9 mouse cellular contexts compared by ENCODE assay signal in the genomic region with DNA sequence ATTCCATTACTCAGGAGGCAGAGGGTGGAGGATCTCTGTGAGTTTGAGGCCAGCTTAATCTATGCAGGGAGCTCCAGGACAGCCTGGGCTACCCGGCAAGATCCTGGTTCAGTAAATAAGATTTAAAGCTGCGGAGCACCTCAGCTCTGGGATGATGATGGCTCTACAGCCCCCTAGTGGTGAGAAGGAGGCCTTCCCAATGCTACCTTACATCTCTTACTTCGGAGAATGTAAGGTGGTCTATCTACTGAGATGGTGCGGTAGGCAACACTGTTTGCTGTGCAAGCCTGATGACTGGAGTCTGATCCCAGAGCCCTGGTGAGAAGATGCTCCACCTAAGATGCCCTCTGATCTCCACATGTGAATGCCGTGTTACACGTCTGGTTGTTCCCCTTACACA. TPM values are rescaled to one million over a fixed set of nuclear protein-coding genes. Genes with fewer than 3 reads are reported as not detected.
DNase-seq lines count a peak whose midpoint lies in the region; ATAC-seq and TF ChIP-seq lines count a peak whose summit lies in the region.
"Had no signal": no experiment of that assay in that cellular context is flagged by ENCODE, and none has a peak within 500 bp of the region (broad histone marks: within the 10 kb centered on the region; RNA-seq: fewer than 3 reads in every experiment).

No protein-coding gene starts in this region.

- H3K4me3 ChIP-seq in intestine, embryonic 14.5 days (ENCODE audit: low read depth, low read length), result no peak overlapping the region
- no peak overlapping the region for H3K4me3 ChIP-seq in intestine, embryonic 16.5 days (ENCODE audit: low read length)
- H3K4me3 ChIP-seq in ES-E14 (ENCODE audit: insufficient read depth in 1 of 2, low read depth in 1 of 2, low read length in 2 of 2, poor library complexity in 1 of 2, severe bottlenecking in 1 of 2), result no peak overlapping the region
- no peak overlapping the region for H3K4me3 ChIP-seq in intestine, postnatal 0 days (ENCODE audit: low read depth, low read length)
- no peak overlapping the region for H3K4me3 ChIP-seq in midbrain, embryonic 13.5 days (replicated peaks)

- no peaks in the 10 kb centered on the region for H3K9me3 ChIP-seq in intestine, embryonic 14.5 days (ENCODE audit: control insufficient read depth, low read length)
- no peaks in the 10 kb centered on the region for H3K9me3 ChIP-seq in intestine, embryonic 16.5 days (ENCODE audit: control insufficient read depth, low read length)
- H3K9me3 ChIP-seq in ES-E14 (ENCODE audit: control insufficient read depth, insufficient read depth, low read depth, low read length), result no peaks in the 10 kb centered on the region
- H3K9me3 ChIP-seq in intestine, postnatal 0 days (ENCODE audit: control insufficient read depth), result no peaks in the 10 kb centered on the region
- H3K9me3 ChIP-seq in midbrain, embryonic 13.5 days, result no peaks in the 10 kb centered on the region

- H3K27me3 ChIP-seq in intestine, embryonic 14.5 days (replicated peaks; ENCODE audit: control insufficient read depth, insufficient read depth, low read length), result no peaks in the 10 kb centered on the region
- H3K27me3 ChIP-seq in intestine, embryonic 16.5 days (replicated peaks; ENCODE audit: control insufficient read depth, insufficient read depth, low read length), result no peaks in the 10 kb centered on the region
- H3K27me3 ChIP-seq in intestine, postnatal 0 days (replicated peaks; ENCODE audit: control insufficient read depth, insufficient read depth, low read length), result no peaks in the 10 kb centered on the region
- no peaks in the 10 kb centered on the region for H3K27me3 ChIP-seq in midbrain, embryonic 13.5 days

- no peak for DNase-seq in intestine, embryonic 14.5 days (ENCODE audit: low spot score)
- peak; percentile 40 for DNase-seq in ES-E14 (ENCODE audit: low read depth, low spot score)
- DNase-seq in urinary bladder, postnatal 4 days (ENCODE audit: low spot score in 2 of 2), result no peak
- no peak for DNase-seq in Muller cell, postnatal 12 days (ENCODE audit: inconsistent ontology term)

- no peak overlapping the region for H3K9ac ChIP-seq in intestine, embryonic 14.5 days (ENCODE audit: low read length)
- no peak overlapping the region for H3K9ac ChIP-seq in intestine, embryonic 16.5 days (ENCODE audit: low read depth, low read length)
- H3K9ac ChIP-seq in ES-E14 (ENCODE audit: insufficient read depth, low read depth, low read length, poor library complexity, severe bottlenecking), result no peak overlapping the region
- no peak overlapping the region for H3K9ac ChIP-seq in intestine, postnatal 0 days (ENCODE audit: low read depth, low read length)
- H3K9ac ChIP-seq in midbrain, embryonic 13.5 days (replicated peaks), result no peak overlapping the region

- TF ChIP-seq CTCF in intestine, postnatal 0 days (IDR thresholded peaks at IDR 0.05; ENCODE audit: low read depth), result peak; percentile 84

- ATAC-seq in intestine, embryonic 14.5 days (replicated peaks; ENCODE audit: low FRiP score, low TSS enrichment, low read depth), result 0 out of 2 replicates have a peak, but pooled peaks have one; percentile 27
- ATAC-seq in intestine, embryonic 16.5 days, result no peak
- ATAC-seq in common myeloid progenitor, adult 5-6 weeks (replicated peaks; ENCODE audit: low read depth, poor library complexity, severe bottlenecking), result peak; percentile 91
- no peak for ATAC-seq in intestine, postnatal 0 days
- peak; percentile 77 for ATAC-seq in midbrain, embryonic 13.5 days

- H3K27ac ChIP-seq in intestine, embryonic 14.5 days (ENCODE audit: low read depth), result no peak overlapping the region
- no peak overlapping the region for H3K27ac ChIP-seq in intestine, embryonic 16.5 days (ENCODE audit: low read length)
- no peak overlapping the region for H3K27ac ChIP-seq in ES-E14 (ENCODE audit: insufficient read depth, low read depth, low read length, poor library complexity, severe bottlenecking)
- no peak overlapping the region for H3K27ac ChIP-seq in intestine, postnatal 0 days (ENCODE audit: low read depth, low read length)
- no peak overlapping the region for H3K27ac ChIP-seq in midbrain, embryonic 13.5 days

- in situ Hi-C loops in ES-E14 (cut with MboI; ENCODE audit: low sequenced_read_pairs in 2 of 2, unreplicated experiment in 2 of 2), result no loop called here

- H3K36me3 ChIP-seq in intestine, embryonic 14.5 days (ENCODE audit: control insufficient read depth, insufficient read depth, low read length), result no peaks in the 10 kb centered on the region
- no peaks in the 10 kb centered on the region for H3K36me3 ChIP-seq in intestine, embryonic 16.5 days (ENCODE audit: control insufficient read depth, insufficient read depth, low read length)
- H3K36me3 ChIP-seq in ES-E14 (ENCODE audit: control insufficient read depth, insufficient read depth, low read length, poor library complexity, severe bottlenecking), result peaks cover 10% of the 10 kb centered on the region; the same call in 1 of the 2 replicates
- peaks cover 6% of the 10 kb centered on the region; the same call in 1 of the 2 replicates for H3K36me3 ChIP-seq in intestine, postnatal 0 days (ENCODE audit: control insufficient read depth, insufficient read depth)
- peaks cover 8% of the 10 kb centered on the region for H3K36me3 ChIP-seq in midbrain, embryonic 13.5 days

- 45% methylated on average over 6 of the region's 6 CpGs for WGBS in intestine, embryonic 14.5 days
- WGBS in intestine, embryonic 16.5 days, result 52% methylated on average over 6 of the region's 6 CpGs
- WGBS in intestine, postnatal 0 days, result 48% methylated on average over 6 of the region's 6 CpGs
- WGBS in midbrain, embryonic 13.5 days, result 48% methylated on average over 6 of the region's 6 CpGs

- no peak overlapping the region for H3K4me2 ChIP-seq in intestine, embryonic 14.5 days (ENCODE audit: low read length)
- H3K4me2 ChIP-seq in intestine, embryonic 16.5 days (ENCODE audit: low read depth, low read length), result no peak overlapping the region
- no peak overlapping the region for H3K4me2 ChIP-seq in intestine, postnatal 0 days (replicated peaks; ENCODE audit: low read depth)
- no peak overlapping the region for H3K4me2 ChIP-seq in midbrain, embryonic 13.5 days (replicated peaks)

- H3K4me1 ChIP-seq in intestine, embryonic 14.5 days (replicated peaks; ENCODE audit: control insufficient read depth, insufficient read depth, low read length), result no peaks in the 10 kb centered on the region
- no peaks in the 10 kb centered on the region for H3K4me1 ChIP-seq in intestine, embryonic 16.5 days (ENCODE audit: control insufficient read depth, insufficient read depth, low read length)
- H3K4me1 ChIP-seq in ES-E14 (ENCODE audit: control insufficient read depth in 2 of 2, insufficient read depth in 2 of 2, low read length in 2 of 2, poor library complexity in 1 of 2), result no peaks in the 10 kb centered on the region
- H3K4me1 ChIP-seq in intestine, postnatal 0 days (replicated peaks; ENCODE audit: control insufficient read depth, insufficient read depth, low read length), result no peaks in the 10 kb centered on the region
- no peaks in the 10 kb centered on the region for H3K4me1 ChIP-seq in midbrain, embryonic 13.5 days (replicated peaks)

TF ChIP-seq in ES-E14, 5 proteins besides CTCF, POLR2A, EP300 and RAD21:
- TF ChIP-seq MAFK (IDR thresholded peaks at IDR 0.05; ENCODE audit: insufficient read depth, low read depth, low read length) (no peak), CHD2 (IDR thresholded peaks at IDR 0.05; ENCODE audit: low read depth, low read length) (no peak), ZNF384 (IDR thresholded peaks at IDR 0.05; ENCODE audit: low read depth, low read length) (no peak), HCFC1 (IDR thresholded peaks at IDR 0.05; ENCODE audit: borderline replicate concordance, insufficient read depth, low read length) (no peak), ZC3H11A (IDR thresholded peaks at IDR 0.05; ENCODE audit: borderline replicate concordance, low read depth, low read length) (no peak)

RNA-seq across cellular contexts. Expression of a gene that starts 17.5 kb away (rescaled TPM):
- 6.0 and 7.0 TPM in 2 replicates for polyA plus RNA-seq in intestine, embryonic 14.5 days (2014; fragmentation: Nextera tagmentation; extraction: Ambion mirVana)
- polyA plus RNA-seq in intestine, embryonic 16.5 days (2015; fragmentation: Nextera tagmentation; extraction: Ambion mirVana), result 3.1 and 3.7 TPM in 2 replicates
- 2.4 and 4.5 TPM in 2 replicates for total RNA-seq in ES-E14 (2012; rRNA removed)
- 3.7 and 4.8 TPM in 2 replicates for total RNA-seq in common myeloid progenitor, adult 5-6 weeks (2017)
- 2.1 and 3.5 TPM in 2 replicates for polyA plus RNA-seq in intestine, postnatal 0 days (2015; fragmentation: Nextera tagmentation; extraction: Ambion mirVana)
- 2.9 and 3.0 TPM in 2 replicates for polyA plus RNA-seq in midbrain, embryonic 13.5 days (2015; fragmentation: Nextera tagmentation; extraction: Ambion mirVana)

RNA-seq across cellular contexts. Expression of a gene that starts 30.1 kb away (rescaled TPM):
- not detected in 2 replicates for polyA plus RNA-seq in intestine, embryonic 14.5 days (2014; fragmentation: Nextera tagmentation; extraction: Ambion mirVana)
- polyA plus RNA-seq in intestine, embryonic 16.5 days (2015; fragmentation: Nextera tagmentation; extraction: Ambion mirVana), result not detected in 2 replicates
- total RNA-seq in ES-E14 (2012; rRNA removed), result not detected in 2 replicates
- not detected in 2 replicates for total RNA-seq in common myeloid progenitor, adult 5-6 weeks (2017)
- polyA plus RNA-seq in intestine, postnatal 0 days (2015; fragmentation: Nextera tagmentation; extraction: Ambion mirVana), result not detected in 2 replicates
- polyA plus RNA-seq in midbrain, embryonic 13.5 days (2015; fragmentation: Nextera tagmentation; extraction: Ambion mirVana), result not detected in 2 replicates
- total RNA-seq: left cerebral cortex, postnatal 25 days had no signal

RNA-seq across cellular contexts. Expression of a gene that starts 30.8 kb away (rescaled TPM):
- 71.5 and 90.5 TPM in 2 replicates for polyA plus RNA-seq in intestine, embryonic 14.5 days (2014; fragmentation: Nextera tagmentation; extraction: Ambion mirVana)
- polyA plus RNA-seq in intestine, embryonic 16.5 days (2015; fragmentation: Nextera tagmentation; extraction: Ambion mirVana), result 122 TPM in 2 replicates
- total RNA-seq in ES-E14 (2012; rRNA removed), result 31.2 and 45.9 TPM in 2 replicates
- 66.4 and 80.9 TPM in 2 replicates for total RNA-seq in common myeloid progenitor, adult 5-6 weeks (2017)
- 104 and 109 TPM in 2 replicates for polyA plus RNA-seq in intestine, postnatal 0 days (2015; fragmentation: Nextera tagmentation; extraction: Ambion mirVana)
- 60.7 and 62.1 TPM in 2 replicates for polyA plus RNA-seq in midbrain, embryonic 13.5 days (2015; fragmentation: Nextera tagmentation; extraction: Ambion mirVana)

Comparison
In these comparisons a context has a peak if more than half of its experiments do, and no peak if none do; other contexts are left out.
1. ATAC-seq: peak in intestine, embryonic 14.5 days (single experiment), common myeloid progenitor, adult 5-6 weeks (single experiment) and midbrain, embryonic 13.5 days (single experiment); none in intestine, embryonic 16.5 days (single experiment) and intestine, postnatal 0 days (single experiment).